Mouse (Mus musculus) CH12.LX (cell line): ENCODE results near the gene Slc7a15. TPM values are rescaled to one million over a fixed set of nuclear protein-coding genes. Genes with fewer than 3 reads are reported as not detected.

Experiments used
- DNase-seq: peaks from one replicate; pipeline ENCODE4 v3.0.0-alpha.2; 2013; ENCODE audit errors: extremely low read depth
- H3K27ac ChIP-seq: 2 replicates; pipeline ENCODE4 v1.5.1; 2012; ENCODE audit warnings: low read depth, mild to moderate bottlenecking, control low read depth, moderate library complexity; ENCODE audit not compliant: insufficient read depth
- H3K27me3 ChIP-seq: replicated peaks from 2 replicates; pipeline ENCODE3; 2012; ENCODE audit warnings: inconsistent platforms
- H3K36me3 ChIP-seq, 2 experiments: replicated peaks in 1 of 2; 2 replicates each; pipeline versions ENCODE3 to v1.6.1; 2012; ENCODE audit warnings: inconsistent platforms in 1 of 2, low read length in 1 of 2, mild to moderate bottlenecking in 1 of 2, mixed read lengths in 1 of 2, moderate library complexity in 1 of 2; ENCODE audit not compliant: control insufficient read depth in 1 of 2, insufficient read depth in 1 of 2
- H3K4me1 ChIP-seq, 2 experiments: 2 replicates each; pipeline ENCODE4 v1.6.1; 2012; ENCODE audit warnings: inconsistent platforms in 1 of 2, moderate library complexity in 1 of 2; ENCODE audit not compliant: insufficient read depth in 2 of 2, control insufficient read depth in 1 of 2
- H3K4me2 ChIP-seq: 2 replicates; pipeline ENCODE4 v1.6.1; 2012; ENCODE audit warnings: low read depth, mild to moderate bottlenecking, control low read depth; ENCODE audit not compliant: poor library complexity, insufficient read depth, severe bottlenecking
- H3K4me3 ChIP-seq, 3 experiments: fragments of 150-350 bp in 1 of 3; sonication (generic) in 1 of 3; replicated peaks in 1 of 3; 2 replicates each; pipeline versions ENCODE3 to v1.5.1; 2011 to 2012; ENCODE audit warnings: low read depth in 2 of 3, low read length in 2 of 3, mild to moderate bottlenecking in 2 of 3, moderate library complexity in 2 of 3, control low read depth in 1 of 3, improper control_type of control experiment in 1 of 3, inconsistent platforms in 1 of 3, mixed read lengths in 1 of 3; ENCODE audit not compliant: poor library complexity in 1 of 3
- H3K79me2 ChIP-seq: replicated peaks from 2 replicates; pipeline ENCODE4 v1.6.1; 2012; ENCODE audit warnings: mild to moderate bottlenecking, moderate library complexity; ENCODE audit not compliant: control insufficient read depth, poor library complexity, insufficient read depth, severe bottlenecking; ENCODE audit errors: extremely low read depth
- H3K9ac ChIP-seq: 2 replicates; pipeline ENCODE4 v1.6.1; 2012; ENCODE audit warnings: low read depth, mild to moderate bottlenecking, control low read depth, moderate library complexity; ENCODE audit not compliant: insufficient read depth
- H3K9me3 ChIP-seq: replicated peaks from 2 replicates; pipeline ENCODE3; 2012; ENCODE audit warnings: low read length, inconsistent platforms, mixed read lengths
- BHLHE40 ChIP-seq: IDR thresholded peaks from 2 replicates; pipeline ENCODE4 v1.6.1; 2011; ENCODE audit warnings: mild to moderate bottlenecking, low read depth, low read length, improper control_type of control experiment
- CHD1 ChIP-seq: IDR thresholded peaks from 2 replicates; pipeline ENCODE4 v1.6.1; 2012; ENCODE audit warnings: low read depth, low read length, improper control_type of control experiment, inconsistent platforms
- EP300 ChIP-seq: IDR thresholded peaks from 2 replicates; pipeline ENCODE4 v1.6.1; 2011; ENCODE audit warnings: low read length, improper control_type of control experiment
- ETS1 ChIP-seq: conservative IDR thresholded peaks from 2 replicates; pipeline ENCODE4 v1.6.1; 2012; ENCODE audit warnings: low read depth, mild to moderate bottlenecking, inconsistent platforms, low read length, improper control_type of control experiment, moderate library complexity
- GABPA ChIP-seq: IDR thresholded peaks from 2 replicates; pipeline ENCODE4 v1.6.1; 2012; ENCODE audit warnings: low read depth, low read length, improper control_type of control experiment, inconsistent platforms; ENCODE audit not compliant: insufficient replicate concordance
- JUND ChIP-seq: conservative IDR thresholded peaks from 2 replicates; pipeline ENCODE4 v1.6.1; 2011; ENCODE audit warnings: low read depth, low read length, improper control_type of control experiment
- KAT2A ChIP-seq: IDR thresholded peaks from 2 replicates; pipeline ENCODE4 v1.6.1; 2012; ENCODE audit warnings: low read length, improper control_type of control experiment, inconsistent platforms; ENCODE audit not compliant: insufficient replicate concordance
- MAFK ChIP-seq: IDR thresholded peaks from 2 replicates; pipeline ENCODE4 v1.6.1; 2011; ENCODE audit warnings: low read length, improper control_type of control experiment; ENCODE audit not compliant: insufficient replicate concordance
- MAX ChIP-seq: IDR thresholded peaks from 2 replicates; pipeline ENCODE4 v1.6.1; 2011; ENCODE audit warnings: low read length, improper control_type of control experiment
- MEF2A ChIP-seq: IDR thresholded peaks from 2 replicates; pipeline ENCODE4 v1.6.1; 2014; ENCODE audit warnings: low read depth, mild to moderate bottlenecking, inconsistent platforms, low read length, improper control_type of control experiment, borderline replicate concordance
- MYC ChIP-seq: IDR thresholded peaks from 2 replicates; pipeline ENCODE4 v1.6.1; 2011; ENCODE audit warnings: low read depth, mild to moderate bottlenecking, improper control_type of control experiment, low read length
- NRF1 ChIP-seq: IDR thresholded peaks from 2 replicates; pipeline ENCODE4 v1.6.1; 2014; ENCODE audit warnings: low read depth, mild to moderate bottlenecking, inconsistent platforms, low read length, improper control_type of control experiment, moderate library complexity
- POLR2AphosphoS2 ChIP-seq: IDR thresholded peaks from 2 replicates; pipeline ENCODE4 v1.6.1; 2011; ENCODE audit warnings: low read depth, low read length, improper control_type of control experiment
- RAD21 ChIP-seq: IDR thresholded peaks from 2 replicates; pipeline ENCODE4 v1.6.1; 2011; ENCODE audit warnings: low read depth, mild to moderate bottlenecking, low read length, improper control_type of control experiment, moderate library complexity
- TBP ChIP-seq: conservative IDR thresholded peaks from 2 replicates; pipeline ENCODE4 v1.6.1; 2011; ENCODE audit warnings: low read depth, low read length, improper control_type of control experiment
- TCF12 ChIP-seq: IDR thresholded peaks from 2 replicates; pipeline ENCODE4 v1.6.1; 2014; ENCODE audit warnings: low read depth, mild to moderate bottlenecking, inconsistent platforms, low read length, improper control_type of control experiment
- USF1 ChIP-seq: IDR thresholded peaks from 2 replicates; pipeline ENCODE4 v1.6.1; 2014; ENCODE audit warnings: low read depth, mild to moderate bottlenecking, inconsistent platforms, low read length, improper control_type of control experiment
- ZKSCAN1 ChIP-seq: IDR thresholded peaks from 2 replicates; pipeline ENCODE4 v1.6.1; 2012; ENCODE audit warnings: low read depth, inconsistent platforms, low read length, improper control_type of control experiment, borderline replicate concordance
- ZNF384 ChIP-seq: IDR thresholded peaks from 2 replicates; pipeline ENCODE4 v1.6.1; 2012; ENCODE audit warnings: low read depth, low read length, improper control_type of control experiment, inconsistent platforms
- dilution Hi-C: fragments of 300-500 bp; cut with MboI; formaldehyde crosslinking; loops from 2 replicates; pipeline ENCODE4 v1.14.3; 2020; ENCODE audit warnings: low sequenced_read_pairs; ENCODE audit not compliant: extremely low pct_unique_long_range_greater_than_20kb, extremely low pct_ligation_motif_present
- in situ Hi-C: fragments of 300-500 bp; cut with MboI; formaldehyde crosslinking; loops from 3 replicates; pipeline ENCODE4 v1.14.3; 2019; ENCODE audit warnings: low sequenced_read_pairs, low pct_ligation_motif_present, low pct_unique_long_range_greater_than_20kb, mixed read lengths
- polyA plus RNA-seq: library from polyadenylated mRNA; unstranded; fragments of >175 nt; gene quantifications from 2 replicates; pipeline ENCODE4 v1.2.1, GENCODE M21; 2012; ENCODE audit warnings: low read depth; ENCODE audit not compliant: insufficient read length
- total RNA-seq, 2 experiments: library from RNA; depleted of rRNA; stranded (reverse); fragments of 300-350 nt in 1 of 2; fragments of >200 nt in 1 of 2; gene quantifications; 2 replicates each; pipeline ENCODE4 v1.2.3; 2012 to 2014

Slc7a15 gene
- total and polyA plus RNA-seq, 3 experiments, result not detected

GRCm38 (mm10) chr12:8495881-8496678 is 102.8 kb downstream of the Slc7a15 start:
- no peak for DNase-seq
- Histone ChIP-seq H3K4me3 (no peak overlapping the region), H3K27ac (no peak overlapping the region), H3K9me3 (no peaks in the 10 kb centered on the region), H3K79me2 (peaks cover 15% of the 10 kb centered on the region), H3K4me2 (no peak overlapping the region), H3K9ac (no peak overlapping the region)
- TF ChIP-seq EP300, result no peak
- TF ChIP-seq KAT2A, result no peak
- TF ChIP-seq MYC, result no peak
- TF ChIP-seq, all 38 proteins: peak for 0
- in situ Hi-C loops, result no loop called here
- peaks cover 0 to 7% of the 10 kb centered on the region in 2 experiments for H3K36me3 ChIP-seq
- dilution Hi-C loops, result no loop called here
- no peaks in the 10 kb centered on the region for H3K27me3 ChIP-seq
- H3K4me1 ChIP-seq, result peaks cover 1 to 25% of the 10 kb centered on the region in 2 experiments

DNA sequence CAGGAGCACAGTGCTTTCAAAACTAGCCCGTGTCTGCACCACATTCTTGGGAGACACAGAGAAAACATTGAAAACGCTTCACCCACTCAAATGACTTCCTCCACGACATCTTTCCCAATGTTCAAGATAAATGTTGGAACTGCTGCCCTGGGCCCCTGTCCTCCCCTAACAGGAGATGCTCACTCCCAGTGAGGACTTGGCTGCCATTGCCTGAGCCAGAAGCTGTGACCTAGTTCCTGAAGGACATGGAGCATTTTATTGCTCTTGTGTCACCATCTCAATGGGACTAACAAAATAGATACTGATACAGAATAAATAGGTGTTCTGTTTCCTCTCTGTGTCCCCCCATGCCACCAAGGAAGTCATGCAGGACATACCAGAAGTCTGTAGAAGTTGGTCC is 104.2 kb downstream of the Slc7a15 start:
- Histone ChIP-seq H3K27ac (no peak overlapping the region), H3K4me3 (no peak overlapping the region), H3K4me1 (peaks cover 0 to 18% of the 10 kb centered on the region in 2 experiments; a peak in 3 of 4 replicates), H3K36me3 (peaks cover 0 to 7% of the 10 kb centered on the region in 2 experiments), H3K79me2 (peaks cover 15% of the 10 kb centered on the region), H3K27me3 (no peaks in the 10 kb centered on the region), H3K9me3 (no peaks in the 10 kb centered on the region), H3K4me2 (no peak overlapping the region), H3K9ac (no peak overlapping the region)
- dilution Hi-C loops, result no loop called here
- no peak for DNase-seq
- TF ChIP-seq CHD1, result no peak
- TF ChIP-seq NRF1, result no peak
- TF ChIP-seq POLR2AphosphoS2, result no peak
- TF ChIP-seq EP300, result no peak
- TF ChIP-seq MEF2A, result no peak
- no peak for TF ChIP-seq ZKSCAN1
- no peak for TF ChIP-seq JUND
- no peak for TF ChIP-seq ZNF384
- no peak for TF ChIP-seq BHLHE40
- TF ChIP-seq KAT2A, result no peak
- TF ChIP-seq ETS1, result no peak
- no peak for TF ChIP-seq TBP
- TF ChIP-seq MAFK, result no peak
- no peak for TF ChIP-seq GABPA
- TF ChIP-seq USF1, result no peak
- TF ChIP-seq TCF12, result no peak
- TF ChIP-seq MAX, result no peak
- no peak for TF ChIP-seq RAD21
- TF ChIP-seq MYC, result no peak
- in situ Hi-C loops, result no loop called here
